Mouse (Mus musculus) CD4-positive, CD25-positive, alpha-beta regulatory T cell, adult 4 months (primary cell): Measurements from ENCODE around the gene Ppara. TPM values are rescaled to one million over a fixed set of nuclear protein-coding genes. Genes with fewer than 3 reads are reported as not detected.

Experiments used
- ATAC-seq: one replicate; pipeline ENCODE4 v1.8.0; 2017
- polyA plus RNA-seq, 2 experiments: library from polyadenylated mRNA; unstranded; fragments of 100-300 nt; shearing (Covaris generic); gene quantifications; one replicate each; pipeline ENCODE4 v1.2.1; 2017

Ppara gene
- polyA plus RNA-seq, 2 experiments from 2014 or later, result 0.20 TPM; not detected in 1

GRCm38 (mm10) chr15:85729256-85729655 is 5.5 kb upstream of the Ppara start:
- ATAC-seq, result no peak

- ATAC-seq, result no peak
Measured at GRCm38 (mm10) chr15:85730027-85730426, 4.8 kb upstream of the Ppara start.

GRCm38 (mm10) chr15:85731885-85732603 is 2.7 kb upstream of the Ppara start:
- ATAC-seq, result no peak

- no peak for ATAC-seq
Measured at GRCm38 (mm10) chr15:85732604-85732968, 2.2 kb upstream of the Ppara start.

- no peak for ATAC-seq
Measured at GRCm38 (mm10) chr15:85733686-85734085, 1.1 kb upstream of the Ppara start.

DNA sequence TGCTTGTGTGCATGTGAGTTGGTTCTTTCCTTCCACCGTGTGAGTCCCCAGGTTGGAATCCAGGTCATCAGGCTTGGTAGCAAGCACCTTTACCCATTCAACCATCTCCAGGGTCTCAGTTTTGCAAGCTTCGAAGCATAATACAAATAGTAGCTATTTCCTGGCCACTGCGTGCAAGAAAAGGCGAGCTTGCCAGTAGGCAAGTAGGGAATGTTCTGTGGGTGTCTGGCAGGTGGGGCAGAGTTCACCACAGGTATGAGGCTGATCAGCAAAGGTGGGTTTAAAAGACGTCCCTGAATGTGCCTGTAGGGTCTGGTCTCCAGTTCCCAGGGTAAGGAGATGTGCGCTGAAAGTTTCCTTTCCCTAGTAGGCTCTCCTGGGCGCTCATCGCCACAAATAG is 635 bp upstream of the Ppara start:
- ATAC-seq, result no peak

GRCm38 (mm10) chr15:85735063-85735835 is 466 bp downstream of the Ppara start:
- ATAC-seq, result peak; percentile 87

DNA sequence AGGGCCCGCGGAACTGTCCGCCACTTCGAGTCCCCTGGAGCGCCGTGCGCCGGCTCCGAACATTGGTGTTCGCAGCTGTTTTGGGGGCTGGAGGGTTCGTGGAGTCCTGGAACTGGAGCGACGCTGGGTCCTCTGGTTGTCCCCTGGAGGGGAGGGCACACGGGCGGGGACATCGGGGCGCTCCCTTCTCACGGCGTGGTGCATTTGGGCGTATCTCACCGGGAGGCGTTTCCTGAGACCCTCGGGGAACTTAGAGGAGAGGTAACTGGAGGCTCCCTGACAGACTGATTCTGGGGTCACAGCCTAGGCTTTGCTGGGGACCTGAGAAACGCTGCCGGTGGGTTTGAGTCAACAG is 1.0 kb downstream of the Ppara start:
- no peak for ATAC-seq

DNA sequence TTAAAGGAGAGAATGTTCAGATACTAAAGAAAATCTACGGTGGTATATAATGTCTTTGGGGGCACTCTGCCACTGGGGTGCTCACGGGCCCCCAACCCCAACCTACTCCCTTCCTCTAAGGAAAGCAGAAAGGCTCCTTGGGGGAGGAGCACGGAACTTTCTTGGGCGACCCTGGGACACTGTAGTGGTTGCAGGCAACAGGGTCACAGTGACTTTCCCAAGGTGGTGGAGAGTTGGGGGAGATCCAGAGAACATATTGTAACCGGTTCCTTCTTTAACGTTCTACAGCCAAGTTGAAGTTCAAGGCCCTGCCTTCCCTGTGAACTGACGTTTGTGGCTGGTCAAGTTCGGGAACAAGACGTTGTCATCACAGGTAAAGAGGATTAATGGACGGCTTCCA is 1.7 kb downstream of the Ppara start:
- ATAC-seq, result no peak

DNA sequence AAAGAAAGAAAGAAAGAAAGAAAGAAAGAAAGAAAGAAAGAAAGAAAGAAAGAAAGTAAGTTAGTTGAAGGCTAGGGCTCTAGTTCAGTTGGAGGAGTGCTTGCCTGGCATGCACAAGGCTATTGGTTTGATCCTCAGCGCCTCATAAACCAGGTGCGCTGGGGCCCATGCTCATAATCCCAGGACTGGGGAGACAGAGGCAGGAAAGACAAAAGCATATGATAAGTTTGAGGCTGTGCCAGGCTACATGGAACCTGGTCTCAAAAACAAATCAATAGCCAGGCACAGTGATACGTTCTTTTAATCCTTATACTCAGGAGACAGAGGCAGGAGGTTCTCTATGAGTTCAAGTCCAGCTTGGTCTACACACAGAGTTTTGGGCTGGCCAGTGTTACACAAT is 3.6 kb downstream of the Ppara start:
- ATAC-seq, result no peak

DNA sequence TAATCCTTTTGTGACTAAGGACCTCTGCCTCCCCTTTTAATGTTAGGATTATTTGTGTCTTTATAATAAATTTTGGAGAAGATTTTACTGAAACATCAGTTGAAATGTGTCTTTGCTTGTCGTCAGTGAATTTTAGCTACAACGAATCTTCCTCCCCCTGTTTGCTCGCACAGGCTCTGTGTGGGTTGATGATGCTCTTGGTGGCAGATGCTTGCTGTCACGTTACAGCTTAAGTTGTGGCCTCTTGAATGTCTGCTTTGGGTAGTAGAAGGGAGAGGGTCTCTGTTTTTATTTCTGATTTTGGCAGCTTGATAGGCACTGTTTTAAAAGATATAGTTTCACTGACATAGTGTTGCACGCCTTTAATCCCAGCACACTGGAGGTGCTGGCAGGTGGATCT is 4.2 kb downstream of the Ppara start:
- no peak for ATAC-seq

DNA sequence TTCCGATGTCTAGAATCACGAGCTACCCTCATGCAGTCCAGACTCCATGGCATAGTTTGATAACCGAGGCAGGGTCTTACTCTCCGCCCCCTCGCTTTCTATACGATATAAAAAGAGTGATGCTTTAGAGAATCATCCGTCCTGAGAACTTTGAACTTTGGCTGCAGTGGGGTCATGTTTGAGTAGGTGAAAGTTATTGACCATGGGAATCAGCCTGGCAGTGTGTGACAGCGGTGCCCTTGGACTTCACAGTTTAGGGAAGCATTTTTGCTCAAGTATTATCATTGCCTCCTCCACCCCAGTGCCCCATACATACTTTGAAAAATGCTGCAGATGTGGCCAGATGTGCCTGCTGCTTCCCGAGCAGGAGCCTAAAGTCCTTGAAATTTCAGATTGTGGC is 7.8 kb downstream of the Ppara start:
- no peak for ATAC-seq

- no peak for ATAC-seq
Measured at GRCm38 (mm10) chr15:85743946-85744345, 9.2 kb downstream of the Ppara start.

- ATAC-seq, result no peak
Measured at GRCm38 (mm10) chr15:85746178-85746577, 11.4 kb downstream of the Ppara start.

DNA sequence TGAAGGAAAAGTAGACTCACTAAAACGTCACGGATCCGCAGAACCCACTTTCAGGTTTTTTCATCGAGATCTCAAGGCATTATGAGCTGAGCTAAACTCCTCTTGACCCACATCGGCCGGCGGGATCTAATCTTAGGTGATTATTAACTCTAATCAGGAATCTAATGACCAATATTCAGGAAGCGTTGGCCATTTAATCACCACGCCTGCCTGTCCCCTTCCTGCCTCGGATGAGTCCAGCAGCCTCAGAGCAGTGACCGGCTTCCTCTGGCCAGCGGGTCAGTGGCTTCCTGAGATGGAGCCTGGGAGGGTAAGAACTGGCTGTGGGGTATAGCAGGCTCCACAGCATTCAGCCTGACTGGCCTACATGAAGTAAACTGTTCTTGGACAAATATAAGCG is 11.9 kb downstream of the Ppara start:
- no peak for ATAC-seq

DNA sequence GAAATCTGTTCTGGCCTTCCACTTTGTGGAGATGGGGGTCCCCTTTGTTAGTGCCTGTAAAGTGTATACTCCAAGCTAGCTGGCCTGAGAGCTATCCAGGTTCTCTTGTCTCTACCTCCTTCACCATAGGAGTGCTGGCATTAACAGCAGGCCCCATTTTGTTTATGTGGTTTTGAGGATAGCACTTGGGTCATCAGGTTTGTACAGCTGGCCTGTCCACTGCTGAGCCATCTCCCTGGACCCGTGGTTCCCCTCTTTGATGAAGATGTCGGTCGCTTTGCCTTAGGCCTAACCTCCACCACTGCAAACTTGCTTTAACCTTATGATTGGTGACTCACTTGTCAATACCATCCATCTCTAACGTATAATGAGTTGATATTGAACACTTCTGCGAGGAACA is 13.2 kb downstream of the Ppara start:
- no peak for ATAC-seq

DNA sequence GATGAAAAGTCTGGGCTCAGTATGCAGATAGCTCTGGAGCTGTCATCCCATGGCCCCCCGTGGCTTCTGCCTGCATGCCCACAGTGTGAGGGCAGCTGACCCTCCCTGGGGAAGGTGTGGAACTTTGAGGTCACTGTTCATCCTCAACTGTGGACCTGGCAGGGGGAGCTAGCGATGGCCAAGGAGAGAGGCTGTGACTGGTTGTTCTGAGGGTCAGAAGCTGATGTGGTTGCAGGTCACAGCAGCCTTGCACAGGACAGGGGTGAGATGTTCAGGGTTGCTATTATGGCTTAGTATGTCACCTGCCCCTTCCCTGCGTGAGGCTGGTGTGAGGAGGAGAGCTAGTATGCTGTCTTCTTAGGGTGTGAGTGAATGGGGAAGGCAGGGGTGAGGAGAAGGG is 13.7 kb downstream of the Ppara start:
- ATAC-seq, result no peak

DNA sequence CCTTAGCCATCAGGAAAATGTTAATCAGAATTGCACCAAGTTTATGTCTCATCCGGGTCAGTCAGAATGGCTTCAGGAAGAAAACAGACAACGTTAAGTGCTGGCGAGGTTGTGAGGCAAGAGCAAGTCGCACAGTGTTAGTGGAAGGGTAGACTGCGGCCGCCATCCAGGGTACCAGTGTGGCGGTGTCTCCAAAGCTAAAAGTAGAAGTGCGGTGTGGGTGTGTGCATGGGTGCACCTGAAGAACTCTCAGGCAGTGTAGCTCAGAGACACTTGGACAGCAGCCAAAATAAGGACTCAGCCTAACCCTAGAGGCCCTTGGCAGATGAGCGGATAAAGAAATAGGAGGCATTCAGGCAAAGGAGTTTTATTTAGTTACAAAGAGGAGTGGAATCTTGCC is 14.4 kb downstream of the Ppara start:
- ATAC-seq, result no peak

DNA sequence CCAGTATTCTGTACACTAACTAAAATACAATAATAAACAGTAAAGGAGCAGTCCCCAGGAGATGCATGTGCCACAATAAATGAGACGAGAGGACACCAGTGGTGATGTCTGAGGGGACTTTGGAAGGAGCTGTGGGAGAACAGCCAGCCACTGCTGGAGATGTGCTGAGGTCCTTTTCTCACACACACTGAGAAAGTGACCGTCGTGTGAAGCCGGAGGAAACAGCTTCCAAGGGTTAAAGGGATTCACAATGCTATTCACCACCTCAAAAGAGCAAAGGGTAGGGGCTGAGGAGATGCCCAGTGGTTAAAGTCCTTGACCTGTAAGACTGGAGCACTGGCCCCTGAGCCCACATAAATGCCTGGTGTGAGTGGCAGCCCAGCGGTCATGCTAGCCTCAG is 15.3 kb downstream of the Ppara start:
- ATAC-seq, result no peak

DNA sequence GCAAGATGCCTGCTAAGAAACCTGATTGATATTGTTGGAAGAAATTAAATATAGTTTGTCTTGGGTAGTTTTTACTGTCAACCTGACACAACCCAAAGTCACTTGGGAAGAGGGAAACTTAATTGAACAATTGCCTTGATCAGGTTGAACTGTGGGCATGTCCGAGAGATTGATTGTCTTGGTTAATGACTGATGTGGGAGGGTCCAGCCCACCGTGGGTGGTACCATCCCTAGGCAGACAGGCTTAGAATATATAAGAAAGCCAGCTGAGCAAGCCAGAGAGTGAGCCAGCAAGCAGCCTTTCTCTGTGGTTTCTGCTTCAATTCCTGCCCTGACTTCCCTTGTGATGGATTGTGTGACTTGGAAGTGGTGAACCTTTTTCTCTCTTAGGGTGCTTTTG is 17.9 kb downstream of the Ppara start:
- no peak for ATAC-seq

GRCm38 (mm10) chr15:85754033-85754650 is 19.4 kb downstream of the Ppara start:
- ATAC-seq, result no peak

- no peak for ATAC-seq
Measured at GRCm38 (mm10) chr15:85755214-85755613, 20.4 kb downstream of the Ppara start.

DNA sequence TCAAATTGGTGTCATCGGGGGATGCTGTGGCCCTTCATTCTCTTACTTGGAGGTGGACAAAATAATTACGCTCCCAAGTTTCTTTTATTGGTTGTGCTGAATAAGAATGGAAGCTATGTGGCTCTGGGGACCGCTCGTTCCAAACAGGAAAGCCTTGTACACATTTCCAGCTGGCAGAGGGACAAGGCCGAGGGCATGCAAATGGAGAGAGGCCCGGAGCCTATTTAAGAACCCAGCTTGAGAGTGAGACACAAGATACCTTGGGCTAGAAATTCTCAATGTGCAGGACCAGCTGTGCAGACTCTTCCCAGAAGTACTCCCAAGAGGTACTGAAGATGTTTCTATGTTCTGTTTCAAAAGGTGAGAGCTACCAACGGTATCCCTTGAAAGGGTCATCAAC is 21.8 kb downstream of the Ppara start:
- ATAC-seq, result no peak

GRCm38 (mm10) chr15:85757768-85758167 is 23.0 kb downstream of the Ppara start:
- no peak for ATAC-seq
